Mouse (Mus musculus): Measurements from ENCODE around the gene Plce1. TPM values are rescaled to one million over a fixed set of nuclear protein-coding genes. Genes with fewer than 3 reads are reported as not detected.

The Plce1 gene
- polyA plus RNA-seq, 1 experiment from 2014 or later = 2.7 TPM

GRCm38 (mm10) chr19:38478948-38479347 lies 2.0 kb upstream of the Plce1 start:
- no peak overlapping the region for H3K27ac ChIP-seq (replicated peaks)
- H3K27me3 ChIP-seq (replicated peaks; ENCODE audit: low read depth, poor library complexity, severe bottlenecking) = peaks cover 44% of the 10 kb centered on the region
- H3K36me3 ChIP-seq (replicated peaks) = no peaks in the 10 kb centered on the region
- no peak overlapping the region for H3K4me3 ChIP-seq
- 13% methylated on average over 7 of the region's 7 CpGs for WGBS
- peak; percentile 59 for DNase-seq (ENCODE audit: low spot score)
- no peaks in the 10 kb centered on the region for H3K9me3 ChIP-seq
- peaks cover 47% of the 10 kb centered on the region for H3K4me1 ChIP-seq

GRCm38 (mm10) chr19:38479473-38479872 lies 1.4 kb upstream of the Plce1 start:
- H3K9me3 ChIP-seq = no peaks in the 10 kb centered on the region
- H3K4me1 ChIP-seq = peaks cover 47% of the 10 kb centered on the region
- no peaks in the 10 kb centered on the region for H3K36me3 ChIP-seq (replicated peaks)
- whole genome bisulfite sequencing = 81% methylated on average over 5 of the region's 5 CpGs
- DNase-seq (ENCODE audit: low spot score) = no peak
- peaks cover 49% of the 10 kb centered on the region for H3K27me3 ChIP-seq (replicated peaks; ENCODE audit: low read depth, poor library complexity, severe bottlenecking)
- no peak overlapping the region for H3K27ac ChIP-seq (replicated peaks)
- no peak overlapping the region for H3K4me3 ChIP-seq

GRCm38 (mm10) chr19:38480156-38480720 lies 671 bp upstream of the Plce1 start:
- DNase-seq (ENCODE audit: low spot score) = no peak
- Histone ChIP-seq H3K27me3 (replicated peaks; ENCODE audit: low read depth, poor library complexity, severe bottlenecking) (peaks cover 56% of the 10 kb centered on the region), H3K36me3 (replicated peaks) (no peaks in the 10 kb centered on the region), H3K27ac (replicated peaks) (peak overlapping the region; percentile 86; the same call in 1 of the 2 replicates), H3K9me3 (no peaks in the 10 kb centered on the region), H3K4me3 (peak overlapping the region; percentile 82), H3K4me1 (peaks cover 49% of the 10 kb centered on the region)
- WGBS = 11% methylated on average over 12 of the region's 12 CpGs

GRCm38 (mm10) chr19:38481906-38482305 lies 997 bp downstream of the Plce1 start:
- DNase-seq (ENCODE audit: low spot score) = no peak
- peaks cover 66% of the 10 kb centered on the region for H3K4me1 ChIP-seq
- H3K27me3 ChIP-seq (replicated peaks; ENCODE audit: low read depth, poor library complexity, severe bottlenecking) = peaks cover 68% of the 10 kb centered on the region
- 14% methylated on average over 8 of the region's 8 CpGs for WGBS
- no peaks in the 10 kb centered on the region for H3K9me3 ChIP-seq
- H3K36me3 ChIP-seq (replicated peaks) = no peaks in the 10 kb centered on the region
- peak overlapping the region; percentile 82 for H3K4me3 ChIP-seq
- H3K27ac ChIP-seq (replicated peaks) = no peak overlapping the region

- no peaks in the 10 kb centered on the region for H3K36me3 ChIP-seq (replicated peaks)
- no peak for DNase-seq (ENCODE audit: low spot score)
- peak overlapping the region; percentile 82 for H3K4me3 ChIP-seq
- WGBS = 25% methylated on average over 19 of the region's 19 CpGs
- H3K27me3 ChIP-seq (replicated peaks; ENCODE audit: low read depth, poor library complexity, severe bottlenecking) = peaks cover 64% of the 10 kb centered on the region
- peaks cover 68% of the 10 kb centered on the region for H3K4me1 ChIP-seq
- H3K27ac ChIP-seq (replicated peaks) = no peak overlapping the region
- H3K9me3 ChIP-seq = no peaks in the 10 kb centered on the region
These were observed 1.7 kb downstream of the Plce1 start for GRCm38 (mm10) chr19:38482406-38483181.

DNA sequence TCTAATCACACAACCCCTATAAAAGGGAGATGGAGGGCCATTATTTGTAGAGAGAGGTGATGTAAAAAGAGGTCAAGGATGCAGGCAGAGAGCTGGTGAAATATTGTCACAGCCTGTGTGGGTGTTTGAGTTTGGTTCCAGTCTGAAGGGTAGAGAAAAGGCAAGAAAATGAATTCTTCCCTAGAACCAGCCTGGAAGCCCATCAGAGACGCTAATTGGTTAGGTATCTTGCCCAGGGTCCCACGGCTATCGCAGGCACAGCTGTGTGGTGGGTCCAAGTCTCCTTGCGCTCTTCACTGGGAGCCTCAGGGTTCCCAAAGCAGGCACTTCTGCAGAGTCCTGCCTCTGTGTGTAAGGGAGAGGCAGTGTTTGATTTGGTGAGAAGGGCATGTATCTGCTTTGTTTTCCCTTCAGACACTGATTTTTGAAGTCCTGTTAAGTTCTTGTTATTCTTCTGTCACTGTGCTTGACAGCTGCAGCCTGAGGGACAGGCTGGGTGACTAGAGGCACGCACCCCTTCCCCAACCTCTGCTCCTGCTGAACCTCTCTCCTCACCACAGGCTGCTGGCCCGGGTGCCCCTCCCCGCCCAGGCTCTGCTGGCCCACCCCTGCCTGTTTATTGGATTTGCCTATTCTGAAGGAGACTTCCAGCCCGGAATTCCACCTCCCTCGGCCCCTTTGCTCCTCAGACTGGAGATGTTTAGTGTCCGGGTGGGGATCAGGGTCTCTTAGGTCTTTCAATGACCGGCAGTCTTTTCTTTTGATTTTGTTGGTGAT lies 5.1 kb downstream of the Plce1 start:
- DNase-seq (ENCODE audit: low spot score) = peak; percentile 47

GRCm38 (mm10) chr19:38487501-38487900 lies 6.6 kb downstream of the Plce1 start:
- Histone ChIP-seq H3K27me3 (replicated peaks; ENCODE audit: low read depth, poor library complexity, severe bottlenecking) (peaks cover 39% of the 10 kb centered on the region), H3K4me3 (no peak overlapping the region), H3K9me3 (0 out of 2 replicates have a peak, but pooled peaks cover 2% of the 10 kb centered on the region), H3K27ac (replicated peaks) (0 out of 2 replicates have a peak overlapping the region, but pooled peaks have one; percentile 51), H3K36me3 (replicated peaks) (no peaks in the 10 kb centered on the region), H3K4me1 (peaks cover 40% of the 10 kb centered on the region)
- DNase-seq (ENCODE audit: low spot score) = no peak
- WGBS = 40% methylated on average over 4 of the region's 4 CpGs

More for the DNA sequence above, 5.1 kb downstream of the Plce1 start:
- no peaks in the 10 kb centered on the region for H3K36me3 ChIP-seq (replicated peaks)
- H3K27me3 ChIP-seq (replicated peaks; ENCODE audit: low read depth, poor library complexity, severe bottlenecking) = peaks cover 46% of the 10 kb centered on the region
- H3K27ac ChIP-seq (replicated peaks) = peak overlapping the region; percentile 35
- 19% methylated on average over 11 of the region's 11 CpGs for WGBS
- peaks cover 53% of the 10 kb centered on the region for H3K4me1 ChIP-seq
- peak overlapping the region; percentile 16; the same call in 1 of the 2 replicates for H3K4me3 ChIP-seq
- 0 out of 2 replicates have a peak, but pooled peaks cover 2% of the 10 kb centered on the region for H3K9me3 ChIP-seq

DNA sequence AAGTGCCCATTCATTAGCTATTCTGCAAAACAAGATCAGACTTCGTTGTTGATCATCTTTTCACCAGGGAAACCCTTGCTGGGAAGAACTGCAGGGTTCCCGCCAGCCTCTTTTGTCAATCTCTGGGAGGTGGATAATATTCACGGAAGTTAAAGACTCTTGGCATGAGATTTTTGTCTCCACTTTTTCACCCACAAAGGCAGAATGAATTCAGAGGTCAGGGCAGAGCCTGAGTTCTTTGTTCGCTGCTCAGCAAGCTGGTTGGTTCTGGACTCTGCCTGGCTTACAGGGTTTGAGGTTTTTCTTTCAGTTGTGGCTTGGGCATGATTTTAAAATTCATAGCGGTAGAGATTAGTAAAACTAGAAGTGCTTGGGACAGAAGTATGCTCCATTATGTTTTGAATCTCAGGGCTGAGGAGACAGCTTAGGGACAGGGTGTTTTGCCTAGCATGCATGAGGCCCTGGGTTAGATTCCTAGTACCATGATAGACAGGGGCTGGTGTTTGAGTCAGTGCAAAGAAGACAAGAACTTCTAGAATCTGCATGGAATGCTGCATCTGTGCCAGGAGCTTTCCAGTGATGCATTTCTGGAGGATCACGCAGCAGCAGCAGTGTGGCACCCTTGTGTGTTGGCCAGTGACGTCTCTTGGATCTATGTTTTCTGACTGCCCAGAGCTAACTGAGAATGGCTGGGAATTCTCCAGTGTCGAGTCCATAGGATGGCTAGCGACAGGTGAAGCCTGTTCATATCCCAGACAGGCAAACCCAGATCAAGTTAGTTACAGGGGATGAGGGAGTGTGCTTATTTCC lies 7.4 kb downstream of the Plce1 start:
- H3K9me3 ChIP-seq = 0 out of 2 replicates have a peak, but pooled peaks cover 2% of the 10 kb centered on the region
- 49% methylated on average over 9 of the region's 9 CpGs for WGBS
- no peak for DNase-seq (ENCODE audit: low spot score)
- no peak overlapping the region for H3K4me3 ChIP-seq
- peaks cover 37% of the 10 kb centered on the region for H3K4me1 ChIP-seq
- H3K36me3 ChIP-seq (replicated peaks) = no peaks in the 10 kb centered on the region
- peaks cover 31% of the 10 kb centered on the region for H3K27me3 ChIP-seq (replicated peaks; ENCODE audit: low read depth, poor library complexity, severe bottlenecking)
- peak overlapping the region; percentile 35; the same call in 1 of the 2 replicates for H3K27ac ChIP-seq (replicated peaks)

DNA sequence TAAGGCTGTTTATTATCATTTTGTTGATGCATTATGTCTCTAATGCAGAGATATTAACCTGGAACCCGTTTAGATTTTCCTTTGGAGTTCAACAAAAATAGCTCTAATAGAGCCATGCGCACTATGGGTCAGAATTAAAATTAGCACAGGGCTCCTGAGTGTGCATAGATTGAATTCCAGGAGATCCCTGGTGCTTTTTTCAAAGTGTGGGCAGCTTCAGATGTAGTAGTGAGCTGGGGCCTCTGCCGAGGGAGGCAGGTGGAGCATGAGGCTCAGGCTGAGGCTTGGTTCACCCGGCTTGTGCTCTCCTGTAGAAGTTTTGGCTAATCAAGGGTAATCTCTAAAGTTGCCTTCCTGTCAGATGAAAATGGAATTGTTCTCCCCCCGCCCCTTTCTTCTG lies 17.3 kb downstream of the Plce1 start:
- Histone ChIP-seq H3K4me1 (no peaks in the 10 kb centered on the region), H3K36me3 (replicated peaks) (no peaks in the 10 kb centered on the region; the same call in 1 of the 2 replicates), H3K27ac (replicated peaks) (no peak overlapping the region), H3K27me3 (replicated peaks; ENCODE audit: low read depth, poor library complexity, severe bottlenecking) (no peaks in the 10 kb centered on the region), H3K9me3 (no peaks in the 10 kb centered on the region), H3K4me3 (no peak overlapping the region)
- no peak for DNase-seq (ENCODE audit: low spot score)
- 83% methylated on average over 5 of the region's 5 CpGs for WGBS

DNA sequence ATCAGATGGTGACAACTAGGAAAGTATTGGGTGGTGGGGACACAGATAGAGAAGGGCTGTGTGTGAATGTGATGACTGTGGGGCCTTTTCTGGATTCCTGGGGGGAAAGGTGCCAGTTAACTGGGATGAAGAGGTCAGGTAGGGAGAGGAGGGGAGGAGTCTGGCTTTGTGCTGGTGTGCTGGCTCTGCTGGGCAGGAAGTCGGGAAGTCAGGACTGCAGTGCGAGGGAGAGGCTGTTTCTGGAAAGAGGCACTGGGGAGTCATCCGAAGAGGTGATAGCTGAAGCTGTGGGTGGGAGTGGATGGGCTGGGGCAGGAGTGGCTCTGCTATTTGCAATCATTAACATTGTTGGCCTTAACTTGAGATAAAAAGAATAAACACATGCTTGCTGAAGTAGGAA lies 23.7 kb downstream of the Plce1 start:
- no peaks in the 10 kb centered on the region for H3K27me3 ChIP-seq (replicated peaks; ENCODE audit: low read depth, poor library complexity, severe bottlenecking)
- WGBS = 67% methylated on average over 3 of the region's 3 CpGs
- peaks cover 17% of the 10 kb centered on the region for H3K4me1 ChIP-seq
- H3K4me3 ChIP-seq = no peak overlapping the region
- H3K27ac ChIP-seq (replicated peaks) = no peak overlapping the region
- no peaks in the 10 kb centered on the region for H3K36me3 ChIP-seq (replicated peaks)
- no peaks in the 10 kb centered on the region for H3K9me3 ChIP-seq
- DNase-seq (ENCODE audit: low spot score) = no peak

DNA sequence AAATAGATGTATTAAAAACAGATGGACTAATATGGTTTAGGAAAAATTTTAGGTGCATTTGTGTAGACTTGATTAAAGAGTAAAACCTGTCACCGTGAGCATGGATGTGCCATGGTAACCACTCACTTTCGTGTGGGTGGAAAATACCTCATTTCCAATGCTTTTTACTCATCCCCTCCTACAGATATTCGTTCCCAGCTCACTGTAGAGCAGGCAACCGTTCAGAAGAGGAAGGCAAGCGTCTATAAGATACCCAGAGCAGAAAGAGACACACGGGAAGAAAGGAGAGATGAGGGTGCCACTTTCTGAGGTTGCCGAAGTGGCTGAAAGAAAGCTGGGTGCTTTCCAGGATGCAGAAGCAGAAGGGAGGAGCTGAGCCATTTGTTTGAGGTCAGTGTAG lies 25.2 kb downstream of the Plce1 start:
- no peak overlapping the region for H3K4me3 ChIP-seq
- 88% methylated on average over 7 of the region's 7 CpGs for WGBS
- no peaks in the 10 kb centered on the region for H3K27me3 ChIP-seq (replicated peaks; ENCODE audit: low read depth, poor library complexity, severe bottlenecking)

More for the DNA sequence above, 25.2 kb downstream of the Plce1 start:
- no peak for DNase-seq (ENCODE audit: low spot score)
- Histone ChIP-seq H3K27ac (replicated peaks) (no peak overlapping the region), H3K9me3 (no peaks in the 10 kb centered on the region), H3K4me1 (peaks cover 17% of the 10 kb centered on the region), H3K36me3 (replicated peaks) (no peaks in the 10 kb centered on the region)

Measured in embryonic facial prominence, embryonic 10.5 days (tissue).